Mouse (Mus musculus) cortical plate, adult 2 months (tissue): ENCODE data around the gene Cyth3. TPM values are rescaled to one million over a fixed set of nuclear protein-coding genes. Genes with fewer than 3 reads are reported as not detected.
A peak's percentile ranks its signal among the peaks of the same experiment; 100 is the strongest.

Source experiments
- H3K27ac ChIP-seq: fragments of 200-500 bp; 2 replicates; pipeline ENCODE4 v1.5.1; 2012; ENCODE audit warnings: low read length, control low read depth, inconsistent platforms; ENCODE audit not compliant: insufficient read depth
- H3K4me1 ChIP-seq: fragments of 200-500 bp; 2 replicates; pipeline ENCODE4 v1.6.1; 2011; ENCODE audit warnings: low read length; ENCODE audit not compliant: control insufficient read depth, insufficient read depth
- H3K4me3 ChIP-seq: fragments of 200-500 bp; 2 replicates; pipeline ENCODE4 v1.5.1; 2011; ENCODE audit warnings: mild to moderate bottlenecking, low read length, control low read depth; ENCODE audit not compliant: insufficient read depth
- CTCF ChIP-seq: fragments of 200-500 bp; IDR thresholded peaks from 2 replicates; pipeline ENCODE4 v1.5.1; 2011; ENCODE audit warnings: mild to moderate bottlenecking, control low read depth, low read length; ENCODE audit not compliant: insufficient read depth; ENCODE audit errors: extremely low read depth
- POLR2A ChIP-seq: fragments of 200-500 bp; IDR thresholded peaks from 2 replicates; pipeline ENCODE4 v1.6.1; 2011; ENCODE audit warnings: mild to moderate bottlenecking, low read length, control low read depth; ENCODE audit not compliant: insufficient read depth; ENCODE audit errors: extremely low read depth
- polyA plus RNA-seq: library from polyadenylated mRNA; depleted of rRNA; stranded (reverse); fragments of >200 nt; gene quantifications from 2 replicates; pipeline ENCODE4 v1.2.3, GENCODE M21; 2012

The Cyth3 gene
- polyA plus RNA-seq, 1 experiment = 33.9 TPM

GRCm38 (mm10) chr5:143654670-143655510, 32.6 kb downstream of the Cyth3 start:
- H3K4me3 ChIP-seq = no peak overlapping the region
- H3K4me1 ChIP-seq = peaks cover 2% of the 10 kb centered on the region
- no peak for TF ChIP-seq POLR2A
- no peak for TF ChIP-seq CTCF
- no peak overlapping the region for H3K27ac ChIP-seq

- H3K27ac ChIP-seq = no peak overlapping the region
- no peak overlapping the region for H3K4me3 ChIP-seq
- peaks cover 2% of the 10 kb centered on the region for H3K4me1 ChIP-seq
- TF ChIP-seq POLR2A (no peak), CTCF (no peak)
Measured at GRCm38 (mm10) chr5:143655511-143655943, 33.3 kb downstream of the Cyth3 start.

GRCm38 (mm10) chr5:143656708-143657245, 34.5 kb downstream of the Cyth3 start:
- TF ChIP-seq CTCF (no peak), POLR2A (no peak)
- peaks cover 2% of the 10 kb centered on the region for H3K4me1 ChIP-seq
- H3K27ac ChIP-seq = no peak overlapping the region
- H3K4me3 ChIP-seq = no peak overlapping the region

GRCm38 (mm10) chr5:143659021-143659523, 36.8 kb downstream of the Cyth3 start:
- Histone ChIP-seq H3K27ac (no peak overlapping the region), H3K4me3 (no peak overlapping the region), H3K4me1 (peaks cover 8% of the 10 kb centered on the region)
- no peak for TF ChIP-seq POLR2A
- no peak for TF ChIP-seq CTCF

- H3K27ac ChIP-seq = no peak overlapping the region
- H3K4me3 ChIP-seq = no peak overlapping the region
- no peak for TF ChIP-seq CTCF
- H3K4me1 ChIP-seq = peaks cover 7% of the 10 kb centered on the region
Measured at GRCm38 (mm10) chr5:143663074-143663687, 40.9 kb downstream of the Cyth3 start.

GRCm38 (mm10) chr5:143665561-143665960, 43.3 kb downstream of the Cyth3 start:
- no peak overlapping the region for H3K27ac ChIP-seq
- H3K4me1 ChIP-seq = peaks cover 12% of the 10 kb centered on the region
- TF ChIP-seq CTCF (no peak), POLR2A (no peak)
- no peak overlapping the region for H3K4me3 ChIP-seq

- H3K27ac ChIP-seq = no peak overlapping the region
- H3K4me3 ChIP-seq = no peak overlapping the region
- peaks cover 12% of the 10 kb centered on the region for H3K4me1 ChIP-seq
- TF ChIP-seq POLR2A = no peak
- TF ChIP-seq CTCF = no peak
Measured at GRCm38 (mm10) chr5:143666015-143666414, 43.8 kb downstream of the Cyth3 start.

GRCm38 (mm10) chr5:143668884-143669283, 46.6 kb downstream of the Cyth3 start:
- H3K4me1 ChIP-seq = peaks cover 11% of the 10 kb centered on the region
- H3K4me3 ChIP-seq = no peak overlapping the region
- no peak overlapping the region for H3K27ac ChIP-seq
- TF ChIP-seq CTCF (no peak), POLR2A (no peak)

GRCm38 (mm10) chr5:143669393-143669792, 47.1 kb downstream of the Cyth3 start:
- Histone ChIP-seq H3K4me3 (no peak overlapping the region), H3K4me1 (peaks cover 11% of the 10 kb centered on the region), H3K27ac (no peak overlapping the region)
- TF ChIP-seq CTCF (peak; percentile 29; the same call in 1 of the 2 replicates), POLR2A (no peak)

- TF ChIP-seq CTCF (no peak), POLR2A (no peak)
- H3K4me1 ChIP-seq = peaks cover 11% of the 10 kb centered on the region
- H3K27ac ChIP-seq = no peak overlapping the region
Measured at GRCm38 (mm10) chr5:143669839-143670238, 47.6 kb downstream of the Cyth3 start.

More at GRCm38 (mm10) chr5:143669839-143670238, 47.6 kb downstream of the Cyth3 start:
- no peak overlapping the region for H3K4me3 ChIP-seq
